Mouse (Mus musculus): ENCODE measurements around the gene Gorab. TPM values are rescaled to one million over a fixed set of nuclear protein-coding genes. Genes with fewer than 3 reads are reported as not detected.

Gene Gorab
- polyA plus RNA-seq, 1 experiment from 2014 or later = 10.8 TPM

DNA sequence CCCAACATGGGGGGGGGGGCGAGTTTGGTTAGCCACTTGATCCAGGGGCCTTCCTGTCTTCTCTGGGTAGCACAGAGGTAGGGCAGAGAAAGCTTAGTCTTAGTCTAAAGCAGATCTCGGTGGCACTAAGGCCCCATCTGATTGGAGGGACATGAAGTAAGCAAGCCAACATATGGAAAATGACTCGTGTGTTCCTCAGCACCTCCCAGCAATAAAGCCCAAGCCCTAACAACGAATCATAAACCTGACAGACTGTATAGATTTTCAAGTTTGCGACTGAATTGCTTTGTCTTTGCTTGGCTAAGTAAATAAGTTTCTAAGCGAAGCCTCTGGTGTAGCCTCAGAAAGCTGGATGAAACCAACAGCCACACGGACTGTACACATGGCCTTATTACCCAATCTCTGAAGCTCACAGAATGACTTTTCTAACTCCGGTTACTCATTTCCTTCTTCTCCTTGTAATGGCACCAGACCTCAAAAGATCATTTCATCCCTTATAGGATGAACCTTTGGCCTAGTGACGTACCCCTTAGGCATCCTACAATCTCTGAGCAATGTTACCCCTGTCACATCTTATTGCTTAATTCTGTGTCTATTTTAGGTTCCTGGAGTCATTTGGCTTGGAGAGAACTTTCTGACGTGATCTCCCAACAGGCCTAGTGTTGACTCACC lies 21.3 kb downstream of the Gorab start:
- 83% methylated on average over 10 of the region's 10 CpGs for WGBS
- ATAC-seq (ENCODE audit: extremely low read depth, insufficient number of reproducible peaks, low FRiP score, low TSS enrichment) = no peak
- H3K4me3 ChIP-seq = no peak overlapping the region

DNA sequence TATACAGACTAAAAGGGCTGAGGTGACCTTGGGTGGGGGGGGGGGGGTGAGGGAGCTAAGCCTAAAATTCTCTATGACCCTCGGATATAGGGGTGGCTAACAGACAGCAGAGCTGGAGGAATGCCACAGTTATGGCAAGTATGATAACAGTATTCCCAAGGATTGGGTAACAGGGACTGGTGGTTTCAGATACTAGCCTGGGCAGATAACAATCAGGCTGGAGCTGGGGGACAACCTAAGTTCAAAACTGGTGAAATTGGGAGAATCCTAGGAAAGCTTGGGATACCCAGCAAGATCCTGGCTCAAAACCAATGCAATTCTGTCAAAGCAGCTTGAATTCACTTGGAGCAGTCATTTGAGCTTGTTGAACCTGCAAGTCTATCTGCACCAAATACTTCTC lies 22.9 kb downstream of the Gorab start:
- peaks cover 15% of the 10 kb centered on the region for H3K36me3 ChIP-seq
- H3K27me3 ChIP-seq (replicated peaks) = no peaks in the 10 kb centered on the region
- no peaks in the 10 kb centered on the region for H3K9me3 ChIP-seq
- 0 out of 2 replicates have a peak overlapping the region, but pooled peaks have one; percentile 36 for H3K27ac ChIP-seq (replicated peaks)
- H3K4me1 ChIP-seq = peaks cover 28% of the 10 kb centered on the region
- no peak overlapping the region for H3K4me3 ChIP-seq
- no peak overlapping the region for H3K9ac ChIP-seq
- no peak for ATAC-seq (ENCODE audit: extremely low read depth, insufficient number of reproducible peaks, low FRiP score, low TSS enrichment)
- no peak overlapping the region for H3K4me2 ChIP-seq
- WGBS = 20% methylated on average over 1 of the region's 1 CpGs

More for the DNA sequence above, 21.3 kb downstream of the Gorab start:
- Histone ChIP-seq H3K27me3 (replicated peaks) (no peaks in the 10 kb centered on the region), H3K4me2 (no peak overlapping the region), H3K27ac (replicated peaks) (no peak overlapping the region), H3K4me1 (peaks cover 20% of the 10 kb centered on the region), H3K9ac (no peak overlapping the region), H3K9me3 (no peaks in the 10 kb centered on the region), H3K36me3 (peaks cover 31% of the 10 kb centered on the region)

DNA sequence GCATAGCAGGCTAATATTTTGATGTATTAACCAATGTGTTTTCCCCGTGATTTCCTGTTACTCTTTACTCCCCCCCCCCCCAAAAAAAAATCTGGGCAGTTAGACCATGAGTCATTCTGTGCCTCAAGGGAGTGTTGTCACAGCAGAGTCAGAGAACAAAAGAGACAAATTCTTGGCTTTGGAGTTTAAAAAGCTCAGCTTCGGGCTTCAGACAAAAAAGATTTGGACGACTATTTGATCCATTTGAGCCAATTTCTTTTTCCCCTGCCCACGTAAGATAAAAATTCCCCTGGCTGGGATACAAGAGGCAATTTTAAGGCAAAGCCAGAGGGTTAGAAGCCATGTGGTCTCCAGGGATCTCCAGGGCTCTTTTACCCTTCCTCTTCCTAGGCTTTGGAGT lies 23.4 kb downstream of the Gorab start:
- Histone ChIP-seq H3K9me3 (no peaks in the 10 kb centered on the region), H3K4me2 (no peak overlapping the region), H3K4me1 (peaks cover 28% of the 10 kb centered on the region), H3K27ac (replicated peaks) (0 out of 2 replicates have a peak overlapping the region, but pooled peaks have one; percentile 36), H3K36me3 (peaks cover 10% of the 10 kb centered on the region), H3K9ac (no peak overlapping the region), H3K27me3 (replicated peaks) (no peaks in the 10 kb centered on the region), H3K4me3 (no peak overlapping the region)
- ATAC-seq (ENCODE audit: extremely low read depth, insufficient number of reproducible peaks, low FRiP score, low TSS enrichment) = no peak
- 46% methylated on average over 4 of the region's 4 CpGs for WGBS

DNA sequence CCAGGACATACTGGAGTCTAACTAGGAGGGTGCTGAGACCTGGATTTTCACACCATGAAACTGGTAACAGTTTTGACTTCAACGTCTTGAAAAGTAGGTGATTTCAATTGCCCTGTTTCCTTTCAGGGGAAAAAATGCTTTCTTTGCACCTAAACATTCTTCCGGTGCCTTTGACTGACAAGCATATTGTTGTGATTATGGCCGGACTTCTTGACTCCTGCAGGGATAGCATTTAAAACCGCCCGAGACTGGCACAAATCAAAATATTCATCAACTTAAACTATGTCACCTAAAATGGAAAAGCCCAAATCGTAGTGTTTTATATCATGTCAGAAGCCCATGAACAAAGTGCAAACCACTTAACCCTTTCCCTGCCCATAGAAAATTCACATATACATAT lies 25.5 kb downstream of the Gorab start:
- H3K9me3 ChIP-seq = no peaks in the 10 kb centered on the region
- no peak overlapping the region for H3K9ac ChIP-seq
- no peaks in the 10 kb centered on the region for H3K27me3 ChIP-seq (replicated peaks)
- H3K27ac ChIP-seq (replicated peaks) = no peak overlapping the region
- H3K4me1 ChIP-seq = peaks cover 18% of the 10 kb centered on the region
- H3K4me3 ChIP-seq = no peak overlapping the region
- H3K36me3 ChIP-seq = no peaks in the 10 kb centered on the region; the same call in 1 of the 2 replicates
- no peak overlapping the region for H3K4me2 ChIP-seq
- no peak for ATAC-seq (ENCODE audit: extremely low read depth, insufficient number of reproducible peaks, low FRiP score, low TSS enrichment)
- 54% methylated on average over 6 of the region's 6 CpGs for WGBS

DNA sequence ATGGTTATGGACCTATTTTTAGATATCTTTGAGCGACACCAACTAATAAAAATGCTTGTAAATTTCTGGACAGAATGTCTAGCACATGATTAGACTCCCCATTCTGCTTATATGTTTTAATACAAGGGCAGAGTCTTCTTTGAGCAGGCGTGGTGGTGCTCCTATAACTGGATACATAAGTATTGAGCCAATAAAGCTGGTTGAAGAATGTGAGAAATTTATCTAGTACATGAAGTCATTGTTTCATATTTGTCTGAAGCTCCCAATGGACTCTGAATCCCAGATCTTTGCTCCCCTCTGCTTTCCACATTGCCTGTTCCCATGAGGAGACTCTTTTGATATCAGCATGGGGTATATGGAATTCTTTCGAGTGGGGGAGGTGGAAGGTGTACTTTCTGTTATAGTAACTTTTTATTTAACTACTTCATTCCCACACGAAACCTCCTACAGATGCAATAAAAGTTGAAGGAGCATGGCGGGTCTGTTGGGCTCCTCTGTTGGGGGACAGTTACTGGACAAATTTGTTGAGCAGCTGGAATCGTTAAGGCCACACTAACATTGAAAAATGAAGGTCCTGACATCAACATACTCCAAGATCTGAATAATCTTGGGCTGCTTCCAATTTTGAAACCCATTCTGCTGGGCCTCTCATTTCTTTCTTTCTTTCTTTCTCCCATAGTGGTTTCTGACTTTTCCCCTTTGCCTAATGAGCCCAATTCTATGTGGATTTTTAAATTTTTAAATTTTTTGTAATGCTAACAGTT lies 26.5 kb downstream of the Gorab start:
- no peak for ATAC-seq (ENCODE audit: extremely low read depth, insufficient number of reproducible peaks, low FRiP score, low TSS enrichment)
- H3K36me3 ChIP-seq = no peaks in the 10 kb centered on the region; the same call in 1 of the 2 replicates
- no peak overlapping the region for H3K4me3 ChIP-seq
- WGBS = 63% methylated on average over 6 of the region's 6 CpGs
- H3K9me3 ChIP-seq = no peaks in the 10 kb centered on the region
- no peak overlapping the region for H3K4me2 ChIP-seq
- no peak overlapping the region for H3K9ac ChIP-seq
- no peaks in the 10 kb centered on the region for H3K27me3 ChIP-seq (replicated peaks)
- peaks cover 18% of the 10 kb centered on the region for H3K4me1 ChIP-seq
- no peak overlapping the region for H3K27ac ChIP-seq (replicated peaks)

DNA sequence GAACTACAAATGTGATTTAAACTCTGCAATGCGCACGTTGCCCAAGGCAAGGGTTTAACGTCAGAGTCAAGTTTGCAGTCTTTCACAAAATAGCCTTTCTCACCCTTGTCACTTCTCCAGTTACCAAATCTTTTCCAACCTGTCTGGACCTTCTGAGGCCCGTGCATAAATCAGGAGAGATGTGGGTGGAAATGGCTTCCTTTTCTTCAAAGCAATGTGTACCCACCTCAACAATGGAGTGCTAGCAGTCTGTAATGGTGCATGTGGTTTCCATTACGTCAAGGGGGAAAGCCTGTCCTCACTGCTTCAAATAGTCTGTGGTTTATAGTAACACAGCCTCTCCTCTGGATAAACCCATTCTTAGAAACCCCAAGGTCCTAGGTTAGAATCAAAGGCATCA lies 29.0 kb downstream of the Gorab start:
- no peak for ATAC-seq (ENCODE audit: extremely low read depth, insufficient number of reproducible peaks, low FRiP score, low TSS enrichment)
- H3K4me1 ChIP-seq = peaks cover 9% of the 10 kb centered on the region
- H3K27ac ChIP-seq (replicated peaks) = no peak overlapping the region
- no peaks in the 10 kb centered on the region for H3K9me3 ChIP-seq
- no peak overlapping the region for H3K4me2 ChIP-seq
- no peaks in the 10 kb centered on the region for H3K36me3 ChIP-seq
- no peak overlapping the region for H3K9ac ChIP-seq
- no peaks in the 10 kb centered on the region for H3K27me3 ChIP-seq (replicated peaks)
- H3K4me3 ChIP-seq = no peak overlapping the region
- 71% methylated on average over 5 of the region's 5 CpGs for WGBS

DNA sequence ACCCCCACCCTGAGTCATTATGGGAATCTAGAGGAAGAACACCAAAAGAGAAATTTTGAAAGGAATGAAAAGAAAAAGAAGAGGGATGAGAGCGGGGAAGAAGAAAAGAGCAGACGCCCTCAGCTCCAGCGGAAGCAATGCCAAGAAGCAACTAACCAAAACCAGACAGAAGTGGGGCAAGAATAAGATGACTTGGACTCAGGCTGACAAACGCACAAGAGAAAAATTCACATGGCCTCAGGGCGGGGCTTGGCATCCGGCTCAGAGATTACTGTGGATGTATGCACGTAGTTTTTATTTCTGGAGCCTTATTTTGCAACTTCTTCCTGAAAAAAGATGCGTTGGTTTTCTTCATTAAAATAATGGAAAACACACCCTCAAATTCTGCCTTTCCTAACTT lies 41.3 kb downstream of the Gorab start:
- Histone ChIP-seq H3K4me1 (peaks cover 34% of the 10 kb centered on the region), H3K36me3 (no peaks in the 10 kb centered on the region), H3K9ac (no peak overlapping the region), H3K27me3 (replicated peaks) (no peaks in the 10 kb centered on the region), H3K9me3 (no peaks in the 10 kb centered on the region), H3K4me3 (no peak overlapping the region), H3K4me2 (no peak overlapping the region), H3K27ac (replicated peaks) (peak overlapping the region; percentile 59)
- 66% methylated on average over 8 of the region's 8 CpGs for WGBS
- no peak for ATAC-seq (ENCODE audit: extremely low read depth, insufficient number of reproducible peaks, low FRiP score, low TSS enrichment)

DNA sequence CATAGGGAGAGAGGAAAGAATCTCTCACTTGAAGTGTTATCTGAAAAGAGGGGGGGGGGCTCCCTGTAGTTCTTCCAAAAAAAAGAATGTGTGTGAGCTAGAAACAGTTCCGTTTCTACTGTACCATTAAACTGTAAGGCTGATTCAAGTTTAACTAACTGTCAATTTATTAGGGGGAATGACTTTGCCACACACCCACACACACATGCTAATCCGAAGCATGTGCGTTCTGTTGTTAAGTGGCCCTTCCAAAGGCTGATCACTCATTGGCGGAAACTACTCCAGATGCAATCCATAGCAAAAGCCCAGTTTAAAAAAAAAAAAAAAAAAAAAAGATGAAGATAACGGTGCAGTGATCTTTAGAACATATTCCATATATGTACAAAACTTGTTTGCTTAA lies 42.1 kb downstream of the Gorab start:
- Histone ChIP-seq H3K9me3 (no peaks in the 10 kb centered on the region), H3K4me1 (peaks cover 34% of the 10 kb centered on the region), H3K27ac (replicated peaks) (peak overlapping the region; percentile 56; the same call in 1 of the 2 replicates), H3K36me3 (no peaks in the 10 kb centered on the region), H3K9ac (no peak overlapping the region), H3K4me3 (no peak overlapping the region), H3K27me3 (replicated peaks) (no peaks in the 10 kb centered on the region), H3K4me2 (peak overlapping the region; percentile 45)
- WGBS = 38% methylated on average over 5 of the region's 5 CpGs
- no peak for ATAC-seq (ENCODE audit: extremely low read depth, insufficient number of reproducible peaks, low FRiP score, low TSS enrichment)

DNA sequence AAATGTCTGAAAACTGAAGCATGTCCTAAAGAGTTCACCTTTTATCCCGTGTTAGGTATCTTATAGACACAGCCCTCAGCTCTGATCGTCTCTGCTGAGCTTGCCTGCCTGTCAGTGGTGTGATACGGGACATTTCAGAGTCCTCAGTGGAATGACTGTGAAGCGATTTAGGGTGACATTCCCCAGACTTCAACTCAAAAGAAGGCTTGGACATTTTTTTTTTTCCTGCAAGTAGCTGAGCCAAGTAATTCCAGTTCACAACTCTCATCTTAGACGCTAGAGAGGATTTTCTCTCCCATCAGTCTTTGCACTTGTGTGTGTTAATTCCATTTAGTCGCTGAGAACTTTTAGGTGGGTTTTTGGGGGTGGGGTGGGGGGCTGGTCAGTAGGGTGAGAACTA lies 42.7 kb downstream of the Gorab start:
- Histone ChIP-seq H3K9ac (no peak overlapping the region), H3K4me2 (peak overlapping the region; percentile 45), H3K4me1 (peaks cover 34% of the 10 kb centered on the region), H3K4me3 (no peak overlapping the region), H3K27me3 (replicated peaks) (no peaks in the 10 kb centered on the region), H3K9me3 (no peaks in the 10 kb centered on the region), H3K27ac (replicated peaks) (peak overlapping the region; percentile 56), H3K36me3 (no peaks in the 10 kb centered on the region)
- 21% methylated on average over 6 of the region's 6 CpGs for WGBS
- no peak for ATAC-seq (ENCODE audit: extremely low read depth, insufficient number of reproducible peaks, low FRiP score, low TSS enrichment)

DNA sequence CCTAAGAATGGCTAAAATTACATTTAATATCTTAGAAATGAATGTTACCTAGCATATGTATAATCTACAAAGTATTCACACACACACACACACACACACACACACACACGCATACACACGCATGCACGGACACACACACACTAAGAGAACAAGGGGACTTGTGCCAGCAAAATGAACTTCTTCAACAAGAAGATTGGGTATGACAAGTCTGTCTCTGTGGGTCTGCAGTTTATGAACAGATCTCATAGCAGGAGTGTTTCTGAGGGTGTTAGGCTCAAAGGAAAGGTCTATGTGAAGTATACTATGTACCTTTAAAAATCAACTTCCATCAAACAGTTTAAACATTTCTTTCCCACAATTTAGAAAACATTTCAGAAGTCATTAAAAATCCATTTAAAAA lies 43.9 kb downstream of the Gorab start:
- no peak for ATAC-seq (ENCODE audit: extremely low read depth, insufficient number of reproducible peaks, low FRiP score, low TSS enrichment)
- Histone ChIP-seq H3K9me3 (no peaks in the 10 kb centered on the region), H3K27me3 (replicated peaks) (no peaks in the 10 kb centered on the region), H3K4me2 (no peak overlapping the region), H3K4me1 (peaks cover 34% of the 10 kb centered on the region), H3K9ac (no peak overlapping the region), H3K27ac (replicated peaks) (no peak overlapping the region), H3K36me3 (no peaks in the 10 kb centered on the region), H3K4me3 (no peak overlapping the region)
- WGBS = 89% methylated on average over 3 of the region's 3 CpGs

DNA sequence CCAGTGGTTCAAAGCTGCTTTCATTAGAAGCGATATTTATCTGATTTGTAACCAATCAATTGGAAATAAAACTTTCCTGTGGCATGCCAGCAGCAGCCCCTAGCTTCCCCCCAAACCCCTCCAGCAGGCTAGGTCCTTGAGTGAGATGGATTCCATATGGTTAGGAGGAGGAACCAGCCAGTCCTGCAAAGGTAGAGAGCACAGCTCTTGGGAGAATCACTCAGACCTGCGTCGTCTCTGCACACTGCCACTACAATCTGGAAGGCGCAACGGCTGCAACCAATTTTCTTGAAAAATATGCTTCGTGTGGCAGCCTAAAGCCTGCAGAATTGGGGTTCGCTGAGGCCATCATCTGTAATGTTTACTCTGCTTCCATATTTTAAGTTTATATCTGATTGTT lies 45.3 kb downstream of the Gorab start:
- no peaks in the 10 kb centered on the region for H3K9me3 ChIP-seq
- H3K4me3 ChIP-seq = no peak overlapping the region
- ATAC-seq (ENCODE audit: extremely low read depth, insufficient number of reproducible peaks, low FRiP score, low TSS enrichment) = no peak
- H3K4me2 ChIP-seq = no peak overlapping the region
- H3K27ac ChIP-seq (replicated peaks) = no peak overlapping the region
- H3K36me3 ChIP-seq = no peaks in the 10 kb centered on the region
- WGBS = 53% methylated on average over 7 of the region's 7 CpGs
- H3K27me3 ChIP-seq (replicated peaks) = no peaks in the 10 kb centered on the region
- peaks cover 23% of the 10 kb centered on the region for H3K4me1 ChIP-seq
- no peak overlapping the region for H3K9ac ChIP-seq

DNA sequence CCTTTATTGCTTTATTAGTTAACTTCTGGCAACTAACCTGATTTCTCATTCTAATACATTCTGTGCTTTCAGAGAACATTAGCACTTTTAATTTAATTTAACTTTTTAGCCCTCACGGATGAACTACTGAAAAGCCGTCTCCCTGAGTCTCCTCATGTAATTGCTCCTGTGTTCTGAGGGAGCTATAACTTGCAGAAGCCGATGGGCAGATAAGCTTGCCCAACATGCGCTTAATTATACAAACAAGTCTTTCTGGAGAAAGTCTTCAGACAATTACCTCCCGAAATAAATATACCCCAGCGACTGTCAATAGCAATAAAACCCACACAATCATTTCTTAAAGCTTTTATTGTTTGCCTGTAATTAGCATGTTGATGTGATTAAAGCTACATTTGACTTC lies 45.7 kb downstream of the Gorab start:
- no peak overlapping the region for H3K4me3 ChIP-seq
- 56% methylated on average over 6 of the region's 6 CpGs for WGBS
- ATAC-seq (ENCODE audit: extremely low read depth, insufficient number of reproducible peaks, low FRiP score, low TSS enrichment) = no peak
- H3K9me3 ChIP-seq = no peaks in the 10 kb centered on the region
- H3K4me1 ChIP-seq = peaks cover 21% of the 10 kb centered on the region
- no peak overlapping the region for H3K4me2 ChIP-seq
- no peaks in the 10 kb centered on the region for H3K36me3 ChIP-seq
- no peaks in the 10 kb centered on the region for H3K27me3 ChIP-seq (replicated peaks)
- H3K27ac ChIP-seq (replicated peaks) = no peak overlapping the region
- H3K9ac ChIP-seq = no peak overlapping the region
